Mouse (Mus musculus) left cerebral cortex, adult 8-10 months (tissue): Measurements from ENCODE around the gene Idi2. TPM values are rescaled to one million over a fixed set of nuclear protein-coding genes. Genes with fewer than 3 reads are reported as not detected.
A peak's percentile ranks its signal among the peaks of the same experiment; 100 is the strongest.
"Not testable (repeated sequence)": the region's sequence is repeated elsewhere in the genome, so short reads cannot be mapped to it uniquely, and the experiment has no call there.

ENCODE experiments used
- DNase-seq, 2 experiments: peaks; one replicate each; pipeline ENCODE4 v3.0.0; 2022; ENCODE audit warnings: low spot score in 2 of 2
- total RNA-seq, 4 experiments: library from RNA; stranded (reverse); gene quantifications; 2 replicates each; pipeline ENCODE4 v1.2.4; 2022

Idi2 gene
- not detected for total RNA-seq

- not testable (repeated sequence) for DNase-seq
Observed at GRCm38 (mm10) chr13:8952563-8952962, at the start of gene Idi2. Gene Idi2 (plus strand): TSS chr13:8952863.

- DNase-seq: not testable (repeated sequence)
Observed at GRCm38 (mm10) chr13:8905986-8906385, 46.7 kb upstream of the Idi2 start.

- not testable (repeated sequence) for DNase-seq
Observed at GRCm38 (mm10) chr13:8913890-8914289, 38.8 kb upstream of the Idi2 start.

GRCm38 (mm10) chr13:8933499-8933898 lies 19.2 kb upstream of the Idi2 start:
- no peak for DNase-seq

GRCm38 (mm10) chr13:8937611-8938140 lies 15.0 kb upstream of the Idi2 start:
- DNase-seq: not testable (repeated sequence)

- DNase-seq: not testable (repeated sequence)
Observed at GRCm38 (mm10) chr13:8941110-8941509, 11.6 kb upstream of the Idi2 start.

GRCm38 (mm10) chr13:8941701-8942100 lies 11.0 kb upstream of the Idi2 start:
- not testable (repeated sequence) for DNase-seq

GRCm38 (mm10) chr13:8943828-8944227 lies 8.8 kb upstream of the Idi2 start:
- DNase-seq: not testable (repeated sequence)

- DNase-seq: not testable (repeated sequence)
Observed at GRCm38 (mm10) chr13:8948131-8948530, 4.5 kb upstream of the Idi2 start, which contains the start of gene Gm9745. Gene Gm9745 (minus strand): TSS chr13:8948231.

- not testable (repeated sequence) for DNase-seq
Observed at GRCm38 (mm10) chr13:8955127-8955526, 2.5 kb downstream of the Idi2 start.

- DNase-seq: not testable (repeated sequence)
Observed at GRCm38 (mm10) chr13:8956873-8957272, 4.2 kb downstream of the Idi2 start.

- DNase-seq: not testable (repeated sequence)
Observed at GRCm38 (mm10) chr13:8959058-8959457, 6.4 kb downstream of the Idi2 start.

GRCm38 (mm10) chr13:8959554-8959953 lies 6.9 kb downstream of the Idi2 start:
- DNase-seq: not testable (repeated sequence)

- not testable (repeated sequence) for DNase-seq
Observed at GRCm38 (mm10) chr13:8961128-8961888, 8.6 kb downstream of the Idi2 start.

- DNase-seq: not testable (repeated sequence)
Observed at GRCm38 (mm10) chr13:8962266-8962665, 9.6 kb downstream of the Idi2 start.

GRCm38 (mm10) chr13:8965224-8965623 lies 12.6 kb downstream of the Idi2 start:
- DNase-seq: no peak

- no peak for DNase-seq
Observed at GRCm38 (mm10) chr13:8967742-8968141, 15.1 kb downstream of the Idi2 start.

- no peak for DNase-seq
Observed at GRCm38 (mm10) chr13:8972369-8972768, 19.7 kb downstream of the Idi2 start.

- no peak for DNase-seq
Observed at GRCm38 (mm10) chr13:8972972-8973371, 20.3 kb downstream of the Idi2 start.

- no peak for DNase-seq
Observed at GRCm38 (mm10) chr13:8992231-8992630, 39.6 kb downstream of the Idi2 start.

- DNase-seq: peak; percentile 2 to 8
Observed at GRCm38 (mm10) chr13:8995159-8995989, 42.7 kb downstream of the Idi2 start.
